Mouse (Mus musculus): ENCODE results near the gene Vmn1r39.

DNA sequence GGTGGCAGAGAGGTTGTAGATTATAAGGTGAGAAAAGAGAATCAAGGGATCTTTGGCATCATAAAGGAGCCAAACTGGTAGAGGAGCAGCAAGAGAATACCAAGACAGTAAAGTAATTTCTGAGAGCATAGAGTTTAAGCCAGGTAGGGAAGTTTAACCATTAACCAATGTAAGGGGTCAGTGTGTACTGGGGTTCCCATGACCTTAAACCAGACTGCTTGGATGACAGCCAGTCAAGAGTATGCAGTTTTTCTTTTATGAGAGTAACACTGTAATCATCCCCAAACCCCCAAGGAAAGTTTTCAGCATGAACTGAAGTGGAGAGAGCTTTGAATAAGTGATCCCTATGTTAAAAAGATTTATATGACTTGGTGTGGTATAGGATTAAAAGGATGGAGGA lies 49.0 kb upstream of the Vmn1r39 start:
- TF ChIP-seq CTCF (IDR thresholded peaks at IDR 0.05; ENCODE audit: control insufficient read depth, insufficient read depth, low read length) (no peak), POLR2A (IDR thresholded peaks at IDR 0.05; ENCODE audit: borderline replicate concordance, control insufficient read depth, low read depth, low read length) (no peak)
